Mouse (Mus musculus) forebrain, embryonic 14.5 days (tissue): ENCODE results near the gene Gm20422. TPM values are rescaled to one million over a fixed set of nuclear protein-coding genes. Genes with fewer than 3 reads are reported as not detected.

ENCODE experiments used
- ATAC-seq: fragments of 200-750 bp; cut with Nextera tagmentation; 2 replicates; pipeline ENCODE4 v1.8.0; 2017; ENCODE audit warnings: mild to moderate bottlenecking, moderate library complexity
- DNase-seq: peaks from one replicate; pipeline ENCODE4 v3.0.0-alpha.2; 2015; ENCODE audit warnings: low spot score
- H3K27ac ChIP-seq: fragments of 300-500 bp; sonication (generic); 2 replicates; pipeline ENCODE4 v1.5.1; 2014; ENCODE audit warnings: low read depth, mild to moderate bottlenecking, control low read depth, low read length, moderate library complexity
- H3K27me3 ChIP-seq: fragments of 300-500 bp; sonication (generic); replicated peaks from 2 replicates; pipeline ENCODE4 v1.6.1; 2014; ENCODE audit warnings: low read length, control low read depth, mixed read lengths; ENCODE audit not compliant: control insufficient read depth, insufficient read depth
- H3K36me3 ChIP-seq: fragments of 300-500 bp; sonication (generic); 2 replicates; pipeline ENCODE4 v1.6.1; 2014; ENCODE audit warnings: low read length, control low read depth; ENCODE audit not compliant: control insufficient read depth, insufficient read depth
- H3K4me1 ChIP-seq: fragments of 300-500 bp; sonication (generic); 2 replicates; pipeline ENCODE4 v1.6.1; 2014; ENCODE audit warnings: antibody characterized with exemption, low read length, control low read depth; ENCODE audit not compliant: control insufficient read depth, insufficient read depth
- H3K4me2 ChIP-seq: fragments of 300-500 bp; sonication (generic); 2 replicates; pipeline ENCODE4 v1.6.1; 2014; ENCODE audit warnings: mild to moderate bottlenecking, control low read depth, low read length
- H3K4me3 ChIP-seq: fragments of 300-500 bp; sonication (generic); 2 replicates; pipeline ENCODE4 v1.5.1; 2014; ENCODE audit warnings: low read depth, low read length, control low read depth
- H3K9ac ChIP-seq: fragments of 300-500 bp; sonication (generic); 2 replicates; pipeline ENCODE4 v1.6.1; 2014; ENCODE audit warnings: mild to moderate bottlenecking, low read length, control low read depth, moderate library complexity
- H3K9me3 ChIP-seq: fragments of 300-500 bp; sonication (generic); replicated peaks from 2 replicates; pipeline ENCODE4 v1.6.1; 2016; ENCODE audit warnings: low read length, control low read depth, mixed read lengths; ENCODE audit not compliant: control insufficient read depth
- WGBS: fragments of 180-500 bp; shearing (Covaris S2); extraction: QIAGEN DNeasy Blood & Tissue Kit; methylation state at CpG from one replicate; pipeline ENCODE4 v1.1.7; 2014; 5-methylcytosine and 5-hydroxymethylcytosine counted together
- polyA plus RNA-seq: library from polyadenylated mRNA; unstranded; fragments of >200 nt; fragmentation: Nextera tagmentation; extraction: Ambion mirVana; gene quantifications from 2 replicates; pipeline ENCODE4 v1.2.1, GENCODE M21; 2014

Gene Gm20422
- polyA plus RNA-seq, 1 experiment from 2014 or later: 1.4 TPM

DNA sequence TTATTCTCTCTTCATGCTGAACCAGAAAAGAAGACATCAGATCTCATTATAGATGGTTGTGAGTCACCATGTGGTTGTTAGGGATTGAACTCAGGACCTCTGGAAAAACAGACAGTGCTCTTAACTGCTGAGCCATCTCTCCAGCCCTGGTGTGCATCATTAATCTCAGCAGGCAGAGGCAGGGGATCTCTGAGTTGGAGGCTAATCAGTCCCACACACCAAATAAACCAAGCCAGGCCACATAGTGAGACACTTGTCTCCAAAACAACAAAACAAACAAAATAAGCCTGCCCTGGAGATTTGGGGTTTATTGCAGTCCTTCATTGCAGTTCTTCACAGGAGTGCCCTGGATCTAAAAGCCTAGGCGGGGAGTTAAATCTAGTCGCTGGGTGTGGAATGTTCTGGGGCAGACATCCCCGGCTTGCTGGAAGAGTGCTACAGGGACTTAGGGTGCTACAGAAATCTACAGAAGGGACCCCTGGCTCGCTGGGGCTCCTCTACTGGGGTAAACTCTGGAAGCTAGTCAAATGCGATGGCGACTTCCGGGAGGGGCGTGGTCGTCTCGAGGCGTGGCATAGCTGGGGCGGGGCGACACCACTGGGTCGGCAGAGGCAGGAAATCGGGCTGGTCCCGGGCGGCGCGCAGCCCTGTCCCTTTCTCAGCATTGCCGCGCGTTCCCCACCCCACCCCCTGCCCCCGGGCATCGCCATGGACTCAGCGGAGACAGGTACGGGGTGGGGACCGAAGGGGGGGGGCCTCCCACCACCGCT, 33.6 kb upstream of the Gm20422 start, which contains the start of gene Gmip:
Gmip (plus strand) TSS at position 586 of the 770 bp plus-strand sequence.
- Histone ChIP-seq H3K9me3 (no peaks in the 10 kb centered on the region), H3K4me1 (no peaks in the 10 kb centered on the region)

DNA sequence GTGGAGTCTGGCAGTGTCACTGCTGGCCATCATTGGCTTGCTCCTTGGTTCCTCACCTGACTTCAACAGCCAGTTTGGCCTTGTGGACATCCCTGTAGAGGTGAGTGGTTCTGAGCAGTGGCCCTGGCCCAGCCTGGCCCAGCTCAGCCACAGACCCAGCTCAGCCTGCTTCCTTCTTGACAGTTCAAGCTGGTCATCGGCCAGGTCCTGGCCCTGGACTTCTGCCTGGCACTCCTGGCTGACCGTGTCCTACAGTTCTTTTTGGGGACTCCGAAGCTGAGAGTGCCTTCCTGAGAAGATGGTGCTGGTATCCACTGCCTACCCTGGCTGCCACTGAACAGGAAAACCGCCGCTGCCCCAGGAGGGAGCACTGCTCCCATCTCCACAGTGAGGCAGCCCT, 32.5 kb upstream of the Gm20422 start:
- Histone ChIP-seq H3K9me3 (no peaks in the 10 kb centered on the region), H3K4me3 (no peak overlapping the region), H3K27ac (no peak overlapping the region), H3K36me3 (peaks cover 67% of the 10 kb centered on the region), H3K4me1 (no peaks in the 10 kb centered on the region), H3K27me3 (no peaks in the 10 kb centered on the region), H3K4me2 (no peak overlapping the region), H3K9ac (no peak overlapping the region)
- 94% methylated on average over 5 of the region's 5 CpGs for WGBS
- ATAC-seq (no peak), DNase-seq (no peak)

More for the DNA sequence above, 33.6 kb upstream of the Gm20422 start, which contains the start of gene Gmip:
- peak; percentile 72 for DNase-seq
- peaks cover 62% of the 10 kb centered on the region for H3K36me3 ChIP-seq
- 6% methylated on average over 26 of the region's 28 CpGs for WGBS
- peak within 1 kb of the TSS; percentile 43 for H3K4me3 ChIP-seq
- H3K27ac ChIP-seq: peak within 1 kb of the TSS; percentile 45; the same call in 1 of the 2 replicates
- ATAC-seq: peak; percentile 76
- H3K27me3 ChIP-seq: no peaks in the 10 kb centered on the region
- H3K9ac ChIP-seq: peak within 1 kb of the TSS; percentile 57
- H3K4me2 ChIP-seq: peak within 1 kb of the TSS; percentile 60

GRCm38 (mm10) chr8:69805491-69805890, 30.8 kb upstream of the Gm20422 start:
- ATAC-seq (no peak), DNase-seq (no peak)
- H3K9me3 ChIP-seq: no peaks in the 10 kb centered on the region
- no peaks in the 10 kb centered on the region for H3K4me1 ChIP-seq
- no peaks in the 10 kb centered on the region for H3K27me3 ChIP-seq
- H3K4me2 ChIP-seq: no peak overlapping the region
- H3K9ac ChIP-seq: no peak overlapping the region
- 95% methylated on average over 9 of the region's 9 CpGs for WGBS
- H3K36me3 ChIP-seq: peaks cover 75% of the 10 kb centered on the region
- no peak overlapping the region for H3K4me3 ChIP-seq
- H3K27ac ChIP-seq: no peak overlapping the region

- Histone ChIP-seq H3K9ac (no peak overlapping the region), H3K4me3 (no peak overlapping the region), H3K4me2 (no peak overlapping the region), H3K27ac (no peak overlapping the region), H3K27me3 (no peaks in the 10 kb centered on the region), H3K4me1 (no peaks in the 10 kb centered on the region), H3K36me3 (peaks cover 79% of the 10 kb centered on the region), H3K9me3 (no peaks in the 10 kb centered on the region)
- ATAC-seq: no peak
- DNase-seq: no peak
- 94% methylated on average over 10 of the region's 10 CpGs for WGBS
Observed at GRCm38 (mm10) chr8:69805086-69805485, 30.4 kb upstream of the Gm20422 start.

DNA sequence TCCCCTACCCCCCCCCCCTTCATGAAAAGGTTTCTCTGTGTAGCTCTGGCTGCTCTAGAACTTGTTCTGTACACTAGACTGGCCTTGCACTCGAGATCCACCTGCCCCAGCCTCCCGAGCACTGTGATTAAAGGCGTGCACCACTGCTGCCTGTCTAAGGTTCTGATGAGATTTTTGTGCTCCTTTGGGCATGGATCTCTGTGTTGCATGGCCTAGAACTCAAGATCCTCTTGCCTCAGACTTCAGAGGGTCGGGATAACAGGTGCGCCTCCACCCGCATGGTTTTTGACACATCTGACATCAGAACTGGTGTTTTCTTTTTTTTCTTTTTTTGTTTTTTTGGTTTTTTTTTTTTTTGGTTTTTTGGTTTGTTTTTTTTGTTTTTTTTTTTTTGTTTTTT, 29.9 kb upstream of the Gm20422 start:
- Histone ChIP-seq H3K27ac (no peak overlapping the region), H3K4me3 (no peak overlapping the region), H3K36me3 (peaks cover 84% of the 10 kb centered on the region), H3K9me3 (no peaks in the 10 kb centered on the region), H3K4me1 (no peaks in the 10 kb centered on the region), H3K4me2 (no peak overlapping the region), H3K27me3 (no peaks in the 10 kb centered on the region), H3K9ac (no peak overlapping the region)
- ATAC-seq (no peak), DNase-seq (no peak)
- WGBS: 94% methylated on average over 6 of the region's 6 CpGs

DNA sequence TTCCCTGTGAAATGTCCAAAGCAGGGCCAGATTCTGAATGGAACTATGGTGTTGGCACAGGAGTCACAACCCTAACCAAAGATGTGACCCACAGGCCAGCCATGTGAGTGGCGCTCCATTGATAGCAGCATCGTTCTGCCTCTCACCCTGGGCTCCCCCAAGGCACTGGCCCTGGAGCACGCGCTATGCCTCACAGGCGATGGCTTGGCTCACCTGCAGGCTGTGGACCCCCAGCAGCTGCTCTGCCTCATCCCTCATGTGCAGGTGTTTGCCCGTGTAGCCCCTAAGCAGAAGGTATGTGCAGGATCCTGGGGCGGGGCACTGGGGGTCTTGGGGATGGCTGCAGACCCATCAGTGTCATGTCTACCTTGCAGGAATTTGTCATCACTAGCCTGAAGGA, 28.7 kb upstream of the Gm20422 start:
- peaks cover 96% of the 10 kb centered on the region for H3K36me3 ChIP-seq
- H3K27me3 ChIP-seq: no peaks in the 10 kb centered on the region
- 95% methylated on average over 7 of the region's 7 CpGs for WGBS
- H3K4me2 ChIP-seq: no peak overlapping the region
- H3K9ac ChIP-seq: no peak overlapping the region
- ATAC-seq (no peak), DNase-seq (no peak)
- no peaks in the 10 kb centered on the region for H3K9me3 ChIP-seq
- H3K4me3 ChIP-seq: no peak overlapping the region
- no peak overlapping the region for H3K27ac ChIP-seq
- no peaks in the 10 kb centered on the region for H3K4me1 ChIP-seq

DNA sequence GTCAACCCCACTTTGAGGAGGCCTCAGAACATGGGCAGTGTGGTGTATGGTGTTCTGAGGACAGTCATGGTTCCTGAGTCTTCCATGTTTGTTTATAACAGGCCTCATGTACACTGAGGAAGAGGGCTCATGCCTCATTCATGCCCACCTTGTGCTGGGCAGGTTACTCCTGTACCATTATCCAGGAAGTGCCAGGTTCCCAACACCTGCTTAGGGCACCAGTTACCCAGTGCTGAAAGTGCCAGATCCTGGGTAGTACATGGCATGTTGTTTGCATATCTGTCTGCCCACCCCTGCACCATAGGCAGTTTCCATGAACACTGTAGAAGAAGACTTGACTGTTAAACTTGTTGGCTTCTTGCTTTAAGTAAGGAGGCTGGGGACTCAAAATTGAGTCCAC, 27.5 kb upstream of the Gm20422 start:
- Histone ChIP-seq H3K27ac (no peak overlapping the region), H3K9me3 (no peaks in the 10 kb centered on the region), H3K9ac (no peak overlapping the region), H3K4me1 (no peaks in the 10 kb centered on the region), H3K4me3 (no peak overlapping the region), H3K36me3 (peaks cover 98% of the 10 kb centered on the region), H3K27me3 (no peaks in the 10 kb centered on the region), H3K4me2 (no peak overlapping the region)
- ATAC-seq: no peak
- no peak for DNase-seq

GRCm38 (mm10) chr8:69801796-69802195, 27.1 kb upstream of the Gm20422 start:
- WGBS: 97% methylated on average over 4 of the region's 4 CpGs
- H3K4me3 ChIP-seq: no peak overlapping the region
- H3K4me1 ChIP-seq: no peaks in the 10 kb centered on the region
- no peaks in the 10 kb centered on the region for H3K27me3 ChIP-seq
- DNase-seq (no peak), ATAC-seq (no peak)
- peaks cover 98% of the 10 kb centered on the region for H3K36me3 ChIP-seq
- H3K27ac ChIP-seq: no peak overlapping the region
- no peak overlapping the region for H3K9ac ChIP-seq
- H3K4me2 ChIP-seq: no peak overlapping the region
- no peaks in the 10 kb centered on the region for H3K9me3 ChIP-seq

DNA sequence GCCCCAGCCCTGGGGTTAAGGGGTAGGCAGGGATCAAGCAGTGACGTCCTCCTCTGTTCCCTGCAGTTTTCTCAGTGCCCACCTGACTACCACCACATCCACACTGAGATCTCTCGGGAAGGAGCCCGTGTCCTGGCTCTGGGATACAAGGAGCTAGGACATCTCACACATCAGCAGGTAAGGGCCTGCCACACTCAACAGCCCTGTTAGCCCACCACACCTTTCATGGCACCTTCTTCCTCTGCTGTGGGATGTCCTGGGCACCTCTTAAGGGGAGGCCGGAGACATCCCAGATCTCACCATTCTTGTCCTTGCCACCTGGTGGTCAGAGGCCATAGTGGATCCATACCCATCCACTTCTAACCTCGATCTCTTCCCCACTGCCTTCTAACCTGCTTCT, 25.3 kb upstream of the Gm20422 start:
- 94% methylated on average over 5 of the region's 5 CpGs for WGBS
- DNase-seq (no peak), ATAC-seq (no peak)

More for the DNA sequence above, 25.3 kb upstream of the Gm20422 start:
- Histone ChIP-seq H3K36me3 (peaks cover 98% of the 10 kb centered on the region), H3K9me3 (no peaks in the 10 kb centered on the region), H3K4me1 (no peaks in the 10 kb centered on the region), H3K4me2 (no peak overlapping the region), H3K27me3 (no peaks in the 10 kb centered on the region), H3K4me3 (no peak overlapping the region), H3K27ac (no peak overlapping the region), H3K9ac (no peak overlapping the region)
